Mouse (Mus musculus): ENCODE data around the gene Ddx25. TPM values are rescaled to one million over a fixed set of nuclear protein-coding genes. Genes with fewer than 3 reads are reported as not detected.

Gene Ddx25
- polyA plus RNA-seq (2015; fragmentation: Nextera tagmentation; extraction: Ambion mirVana): 0.27 and 0.50 TPM in 2 replicates

GRCm38 (mm10) chr9:35558257-35559008, at the start of gene Ddx25, which contains the start of gene Pus3:
Gene Ddx25, minus strand, starts transcription at chr9:35558528.
Gene Pus3, plus strand, starts transcription at chr9:35558595.
- Histone ChIP-seq H3K27ac (ENCODE audit: low read depth, low read length) (no peak within 1 kb of the TSS), H3K9me3 (ENCODE audit: control insufficient read depth) (no peaks in the 10 kb centered on the region), H3K4me2 (replicated peaks; ENCODE audit: low read depth) (peak within 1 kb of the TSS; percentile 97), H3K27me3 (replicated peaks; ENCODE audit: control insufficient read depth, insufficient read depth, low read length) (peaks cover 14% of the 10 kb centered on the region), H3K4me3 (ENCODE audit: low read depth, low read length) (peak within 1 kb of the TSS; percentile 65), H3K36me3 (ENCODE audit: control insufficient read depth, insufficient read depth) (peaks cover 6% of the 10 kb centered on the region; the same call in 1 of the 2 replicates), H3K4me1 (replicated peaks; ENCODE audit: control insufficient read depth, insufficient read depth, low read length) (peaks cover 11% of the 10 kb centered on the region; the same call in 1 of the 2 replicates), H3K9ac (ENCODE audit: low read depth, low read length) (peak within 1 kb of the TSS; percentile 34; the same call in 1 of the 2 replicates)
- under 1% methylated on average over 59 of the region's 59 CpGs for WGBS
- peak; percentile 53 for ATAC-seq
- no peak for TF ChIP-seq CTCF (IDR thresholded peaks at IDR 0.05; ENCODE audit: low read depth)

GRCm38 (mm10) chr9:35607647-35608405, 49.5 kb upstream of the Ddx25 start:
- Histone ChIP-seq H3K36me3 (ENCODE audit: control insufficient read depth, insufficient read depth) (no peaks in the 10 kb centered on the region), H3K27me3 (replicated peaks; ENCODE audit: control insufficient read depth, insufficient read depth, low read length) (no peaks in the 10 kb centered on the region), H3K4me3 (ENCODE audit: low read depth, low read length) (no peak overlapping the region), H3K9me3 (ENCODE audit: control insufficient read depth) (no peaks in the 10 kb centered on the region), H3K4me2 (replicated peaks; ENCODE audit: low read depth) (no peak overlapping the region), H3K9ac (ENCODE audit: low read depth, low read length) (no peak overlapping the region), H3K4me1 (replicated peaks; ENCODE audit: control insufficient read depth, insufficient read depth, low read length) (no peaks in the 10 kb centered on the region), H3K27ac (ENCODE audit: low read depth, low read length) (no peak overlapping the region)
- no peak for TF ChIP-seq CTCF (IDR thresholded peaks at IDR 0.05; ENCODE audit: low read depth)
- ATAC-seq: no peak
- WGBS: 69% methylated on average over 8 of the region's 8 CpGs

- H3K4me2 ChIP-seq (replicated peaks; ENCODE audit: low read depth): no peak overlapping the region
- H3K27ac ChIP-seq (ENCODE audit: low read depth, low read length): no peak overlapping the region
- H3K9me3 ChIP-seq (ENCODE audit: control insufficient read depth): no peaks in the 10 kb centered on the region
- no peak overlapping the region for H3K9ac ChIP-seq (ENCODE audit: low read depth, low read length)
- WGBS: 3% methylated on average over 2 of the region's 2 CpGs
- TF ChIP-seq CTCF (IDR thresholded peaks at IDR 0.05; ENCODE audit: low read depth): peak; percentile 73
- no peak for ATAC-seq
- no peaks in the 10 kb centered on the region for H3K27me3 ChIP-seq (replicated peaks; ENCODE audit: control insufficient read depth, insufficient read depth, low read length)
- no peak overlapping the region for H3K4me3 ChIP-seq (ENCODE audit: low read depth, low read length)
- no peaks in the 10 kb centered on the region for H3K4me1 ChIP-seq (replicated peaks; ENCODE audit: control insufficient read depth, insufficient read depth, low read length)
- H3K36me3 ChIP-seq (ENCODE audit: control insufficient read depth, insufficient read depth): no peaks in the 10 kb centered on the region
These were observed 34.6 kb upstream of the Ddx25 start for GRCm38 (mm10) chr9:35592903-35593302.

- no peaks in the 10 kb centered on the region for H3K36me3 ChIP-seq (ENCODE audit: control insufficient read depth, insufficient read depth)
These were observed 29.3 kb upstream of the Ddx25 start for GRCm38 (mm10) chr9:35587674-35588073.

GRCm38 (mm10) chr9:35574416-35574815, 16.1 kb upstream of the Ddx25 start:
- no peak for ATAC-seq
- TF ChIP-seq CTCF (IDR thresholded peaks at IDR 0.05; ENCODE audit: low read depth): no peak
- Histone ChIP-seq H3K27me3 (replicated peaks; ENCODE audit: control insufficient read depth, insufficient read depth, low read length) (peaks cover 10% of the 10 kb centered on the region; the same call in 1 of the 2 replicates), H3K4me1 (replicated peaks; ENCODE audit: control insufficient read depth, insufficient read depth, low read length) (0 out of 2 replicates have a peak, but pooled peaks cover 3% of the 10 kb centered on the region), H3K4me3 (ENCODE audit: low read depth, low read length) (0 out of 2 replicates have a peak overlapping the region, but pooled peaks have one; percentile 17), H3K9ac (ENCODE audit: low read depth, low read length) (no peak overlapping the region), H3K4me2 (replicated peaks; ENCODE audit: low read depth) (peak overlapping the region; percentile 40; the same call in 1 of the 2 replicates), H3K36me3 (ENCODE audit: control insufficient read depth, insufficient read depth) (no peaks in the 10 kb centered on the region), H3K27ac (ENCODE audit: low read depth, low read length) (no peak overlapping the region), H3K9me3 (ENCODE audit: control insufficient read depth) (no peaks in the 10 kb centered on the region)
- 6% methylated on average over 32 of the region's 32 CpGs for WGBS

More at GRCm38 (mm10) chr9:35587674-35588073, 29.3 kb upstream of the Ddx25 start:
- no peak for ATAC-seq
- H3K4me3 ChIP-seq (ENCODE audit: low read depth, low read length): no peak overlapping the region
- H3K9ac ChIP-seq (ENCODE audit: low read depth, low read length): no peak overlapping the region
- 42% methylated on average over 1 of the region's 1 CpGs for WGBS
- no peaks in the 10 kb centered on the region for H3K9me3 ChIP-seq (ENCODE audit: control insufficient read depth)
- H3K27ac ChIP-seq (ENCODE audit: low read depth, low read length): no peak overlapping the region
- H3K4me1 ChIP-seq (replicated peaks; ENCODE audit: control insufficient read depth, insufficient read depth, low read length): no peaks in the 10 kb centered on the region
- H3K27me3 ChIP-seq (replicated peaks; ENCODE audit: control insufficient read depth, insufficient read depth, low read length): no peaks in the 10 kb centered on the region
- H3K4me2 ChIP-seq (replicated peaks; ENCODE audit: low read depth): no peak overlapping the region
- no peak for TF ChIP-seq CTCF (IDR thresholded peaks at IDR 0.05; ENCODE audit: low read depth)

- H3K4me2 ChIP-seq (replicated peaks; ENCODE audit: low read depth): peak overlapping the region; percentile 70
- H3K9me3 ChIP-seq (ENCODE audit: control insufficient read depth): no peaks in the 10 kb centered on the region
- no peak for ATAC-seq
- no peak overlapping the region for H3K27ac ChIP-seq (ENCODE audit: low read depth, low read length)
- no peak overlapping the region for H3K9ac ChIP-seq (ENCODE audit: low read depth, low read length)
- H3K36me3 ChIP-seq (ENCODE audit: control insufficient read depth, insufficient read depth): peaks cover 6% of the 10 kb centered on the region; the same call in 1 of the 2 replicates
- TF ChIP-seq CTCF (IDR thresholded peaks at IDR 0.05; ENCODE audit: low read depth): no peak
- peak overlapping the region; percentile 75 for H3K4me3 ChIP-seq (ENCODE audit: low read depth, low read length)
- WGBS: 8% methylated on average over 5 of the region's 5 CpGs
- H3K4me1 ChIP-seq (replicated peaks; ENCODE audit: control insufficient read depth, insufficient read depth, low read length): 0 out of 2 replicates have a peak, but pooled peaks cover 3% of the 10 kb centered on the region
- H3K27me3 ChIP-seq (replicated peaks; ENCODE audit: control insufficient read depth, insufficient read depth, low read length): peaks cover 10% of the 10 kb centered on the region; the same call in 1 of the 2 replicates
These were observed 12.3 kb upstream of the Ddx25 start for GRCm38 (mm10) chr9:35570663-35571062.

Measured in intestine, postnatal 0 days (tissue).